Mouse (Mus musculus) gastrocnemius, postnatal 4 days (tissue): Measurements from ENCODE around the gene Gnl3. TPM values are rescaled to one million over a fixed set of nuclear protein-coding genes. Genes with fewer than 3 reads are reported as not detected.

ENCODE experiments used
- DNase-seq, 2 experiments: peaks; one replicate each; pipeline ENCODE4 v3.0.0; 2021 to 2022; ENCODE audit warnings: low spot score in 2 of 2, mixed read lengths in 2 of 2
- long read RNA-seq, 2 experiments: library from polyadenylated mRNA; stranded (forward); transcript quantifications; one replicate each; pipeline ENCODE4 v2.0.0; 2021
- total RNA-seq, 2 experiments: library from RNA; stranded (reverse); gene quantifications; 2 replicates each; pipeline ENCODE4 v1.2.3; 2021

Gene Gnl3
- 10 to 100 TPM; 46.4 to 60.3 TPM for total RNA-seq
- long read RNA-seq, experiment 1, transcript Gnl3-201 (15 exons, 1,947 nt) = major isoform, 24 of 33 reads
- long read RNA-seq, experiment 1, partial matches to known transcripts = 1 of 33 reads
- long read RNA-seq, experiment 1, other reads (novel, unspliced or antisense) = 8 of 33 reads
- long read RNA-seq, experiment 2, transcript Gnl3-201 (15 exons, 1,947 nt) = major isoform, 18 of 37 reads
- long read RNA-seq, experiment 2, partial matches to known transcripts = 1 of 37 reads
- long read RNA-seq, experiment 2, other reads (novel, unspliced or antisense) = 18 of 37 reads

GRCm38 (mm10) chr14:31018860-31019291, at the start of gene Gnl3, which contains the start of gene Pbrm1:
TSS of gene Gnl3 (minus strand) at chr14:31019152.
TSS of gene Pbrm1 (plus strand) at chr14:31019138.
- peak; percentile 98 for DNase-seq

- DNase-seq = no peak
Measured at GRCm38 (mm10) chr14:31062277-31062676, 43.3 kb upstream of the Gnl3 start.

GRCm38 (mm10) chr14:31045817-31046216, 26.9 kb upstream of the Gnl3 start:
- no peak for DNase-seq

- no peak for DNase-seq
Measured at GRCm38 (mm10) chr14:31045296-31045695, 26.3 kb upstream of the Gnl3 start.

- DNase-seq = no peak
Measured at GRCm38 (mm10) chr14:31025785-31026184, 6.8 kb upstream of the Gnl3 start.

GRCm38 (mm10) chr14:31022579-31022978, 3.6 kb upstream of the Gnl3 start:
- no peak for DNase-seq

GRCm38 (mm10) chr14:31019331-31020205, 616 bp upstream of the Gnl3 start:
- DNase-seq = peak; percentile 56 to 79

GRCm38 (mm10) chr14:31017854-31018253, 1.1 kb downstream of the Gnl3 start:
- no peak for DNase-seq

- DNase-seq = no peak
Measured at GRCm38 (mm10) chr14:31016063-31016462, 2.9 kb downstream of the Gnl3 start.

GRCm38 (mm10) chr14:31013928-31014327, 5.0 kb downstream of the Gnl3 start:
- DNase-seq = no peak

GRCm38 (mm10) chr14:31011588-31011987, 7.4 kb downstream of the Gnl3 start:
- DNase-seq = no peak

GRCm38 (mm10) chr14:31006779-31007178, 12.2 kb downstream of the Gnl3 start:
- no peak for DNase-seq

- DNase-seq = no peak
Measured at GRCm38 (mm10) chr14:31004527-31004926, 14.4 kb downstream of the Gnl3 start.

GRCm38 (mm10) chr14:31001307-31002205, 17.4 kb downstream of the Gnl3 start, which contains the start of the genes Glt8d1 and Spcs1:
TSS of gene Glt8d1 (plus strand) at chr14:31001400.
TSS of gene Spcs1 (minus strand) at chr14:31001672.
- DNase-seq = peak; percentile 74 to 89

- no peak for DNase-seq
Measured at GRCm38 (mm10) chr14:31000816-31001306, 18.1 kb downstream of the Gnl3 start.

- no peak for DNase-seq
Measured at GRCm38 (mm10) chr14:31000356-31000755, 18.6 kb downstream of the Gnl3 start.

- no peak for DNase-seq
Measured at GRCm38 (mm10) chr14:30996417-30996816, 22.5 kb downstream of the Gnl3 start.

- no peak for DNase-seq
Measured at GRCm38 (mm10) chr14:30976222-30976621, 42.7 kb downstream of the Gnl3 start.

GRCm38 (mm10) chr14:30974204-30974603, 44.7 kb downstream of the Gnl3 start:
- DNase-seq = peak in 1 of 2 experiments; percentile 14
